Mouse (Mus musculus): Measurements from ENCODE around the gene Slc22a4.
"Not testable (repeated sequence)": the region's sequence is repeated elsewhere in the genome, so short reads cannot be mapped to it uniquely, and the experiment has no call there.

Gene Slc22a4

DNA sequence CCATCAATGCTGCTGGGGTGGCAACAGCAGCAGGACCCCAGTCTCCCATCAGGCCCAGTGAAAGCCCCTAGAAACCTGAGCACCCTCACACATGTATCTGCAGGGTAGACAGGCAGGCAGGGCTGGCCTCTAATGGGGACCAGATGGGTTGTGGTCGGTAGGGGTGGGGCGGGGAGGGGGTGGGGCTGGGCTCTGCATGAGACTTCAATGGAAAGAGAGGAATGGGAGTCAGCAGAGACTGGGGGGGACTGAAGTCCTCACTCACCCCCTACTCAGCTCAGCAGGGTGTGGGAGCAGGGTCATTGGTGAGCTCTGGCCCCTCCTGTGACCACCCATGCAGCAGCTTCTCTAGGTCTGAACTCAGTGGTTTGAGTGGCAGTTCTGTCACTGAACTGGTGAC, 29.5 kb upstream of the Slc22a4 start:
- no peak for DNase-seq (ENCODE audit: low spot score in 2 of 2)

DNA sequence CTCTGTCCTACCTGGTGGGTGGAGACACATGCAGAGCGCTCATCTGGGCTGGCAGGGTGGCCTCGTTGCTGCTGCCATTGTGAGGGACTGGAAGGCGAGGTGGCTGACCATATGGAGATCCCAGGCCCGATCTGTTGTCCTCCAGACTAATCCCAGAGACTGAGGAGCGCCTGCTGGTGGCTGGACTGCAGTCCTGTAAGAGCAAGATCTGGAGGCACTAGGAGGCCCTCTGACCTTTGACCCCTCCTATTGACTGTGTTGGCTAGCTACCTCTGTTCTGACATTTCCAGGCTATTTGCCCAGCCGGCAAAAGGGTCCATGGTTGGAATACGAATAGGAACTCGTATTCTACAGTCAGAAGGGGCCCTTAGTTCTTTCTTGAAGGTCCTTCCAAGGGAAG, 28.2 kb upstream of the Slc22a4 start:
- DNase-seq (ENCODE audit: low spot score in 2 of 2) = no peak

DNA sequence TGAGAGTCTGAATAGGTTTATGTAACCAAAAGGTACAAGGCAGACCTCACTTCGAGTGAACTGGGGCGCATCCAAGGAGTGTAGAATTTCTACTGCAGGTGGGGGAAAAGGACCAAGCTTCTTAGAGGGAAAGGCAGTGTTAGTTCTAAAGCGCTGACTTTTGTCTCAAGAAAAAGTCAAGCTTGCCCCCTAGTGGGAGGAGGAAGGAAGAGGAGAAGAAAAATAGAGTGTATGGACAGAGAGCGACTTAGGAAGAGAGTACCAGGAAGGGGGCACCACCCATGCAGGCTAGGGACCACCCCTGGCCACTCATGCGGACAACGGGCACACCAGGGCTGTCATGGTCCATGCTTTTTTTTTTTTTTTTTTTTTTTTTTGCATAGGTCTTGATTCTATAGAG, 26.4 kb upstream of the Slc22a4 start:
- DNase-seq (ENCODE audit: low spot score in 2 of 2) = no peak

- no peak for DNase-seq (ENCODE audit: low spot score in 2 of 2)
These were observed 25.2 kb upstream of the Slc22a4 start for GRCm38 (mm10) chr11:54053090-54053489.

GRCm38 (mm10) chr11:54052128-54052527, 24.2 kb upstream of the Slc22a4 start:
- DNase-seq (ENCODE audit: low spot score in 2 of 2) = no peak

DNA sequence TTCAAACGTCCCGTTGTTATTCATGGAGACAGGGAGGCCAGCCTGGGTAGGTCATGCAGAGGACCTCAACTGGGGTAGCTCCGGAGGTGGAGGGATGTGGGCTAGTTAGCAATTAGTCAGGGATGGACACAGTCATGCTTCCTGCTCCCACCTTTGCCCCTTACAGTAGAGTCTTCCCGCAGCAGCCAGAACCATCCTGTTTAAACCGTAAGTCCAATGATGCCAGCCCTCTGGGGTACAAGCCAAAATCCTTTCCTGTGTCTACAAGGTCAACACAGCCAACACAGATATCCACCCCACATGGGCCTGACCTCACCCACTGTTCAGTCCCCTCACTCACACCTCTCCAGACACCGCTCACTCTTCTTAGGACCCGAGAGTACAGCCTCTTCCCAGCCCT, 23.3 kb upstream of the Slc22a4 start:
- no peak for DNase-seq (ENCODE audit: low spot score in 2 of 2)

GRCm38 (mm10) chr11:54050205-54050604, 22.3 kb upstream of the Slc22a4 start:
- DNase-seq (ENCODE audit: low spot score in 2 of 2) = no peak

DNA sequence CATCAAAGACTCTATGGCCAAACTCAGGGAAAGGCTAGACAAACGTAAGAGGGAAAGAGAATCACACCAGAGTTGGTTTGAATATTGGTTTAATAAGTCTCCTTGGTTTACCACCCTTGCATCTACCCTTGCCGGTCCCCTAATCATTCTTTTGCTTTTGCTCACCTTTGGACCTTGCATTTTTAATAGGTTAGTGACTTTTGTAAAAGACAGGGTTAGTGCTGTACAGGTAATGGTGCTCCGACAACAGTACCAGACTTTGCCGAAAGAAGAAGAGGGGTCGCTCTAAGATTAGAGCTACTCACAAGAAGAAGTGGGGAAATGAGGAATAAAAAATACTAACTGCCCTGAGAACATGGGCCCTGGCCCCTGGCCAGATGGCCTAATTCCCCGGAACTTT, 12.8 kb upstream of the Slc22a4 start:
- no peak for DNase-seq (ENCODE audit: low spot score in 2 of 2)

DNA sequence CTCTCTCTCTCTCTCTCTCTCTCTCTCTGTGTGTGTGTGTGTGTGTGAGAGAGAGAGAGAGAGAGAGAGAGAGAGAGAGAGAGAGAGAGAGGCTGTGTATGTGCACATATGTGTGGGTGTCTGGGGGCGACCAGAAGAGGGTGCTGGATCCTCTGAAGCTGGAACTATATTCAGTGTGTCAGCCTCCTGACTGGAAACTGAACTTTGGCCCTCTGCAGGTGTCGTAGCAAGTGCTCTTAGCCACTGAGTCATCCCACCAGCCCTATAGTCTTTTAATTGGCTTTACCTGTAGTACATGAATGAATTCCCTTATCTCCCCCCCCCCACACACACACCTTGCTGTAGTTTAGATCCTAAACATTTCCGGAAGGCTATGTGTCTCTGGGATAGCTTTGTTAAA, 5.0 kb upstream of the Slc22a4 start:
- not testable (repeated sequence) for DNase-seq (ENCODE audit: low spot score in 2 of 2)

- DNase-seq (ENCODE audit: low spot score in 2 of 2) = no peak
These were observed 1.1 kb upstream of the Slc22a4 start for GRCm38 (mm10) chr11:54028997-54029396.

- DNase-seq (ENCODE audit: low spot score in 2 of 2) = no peak
These were observed 503 bp downstream of the Slc22a4 start for GRCm38 (mm10) chr11:54027131-54028043.

DNA sequence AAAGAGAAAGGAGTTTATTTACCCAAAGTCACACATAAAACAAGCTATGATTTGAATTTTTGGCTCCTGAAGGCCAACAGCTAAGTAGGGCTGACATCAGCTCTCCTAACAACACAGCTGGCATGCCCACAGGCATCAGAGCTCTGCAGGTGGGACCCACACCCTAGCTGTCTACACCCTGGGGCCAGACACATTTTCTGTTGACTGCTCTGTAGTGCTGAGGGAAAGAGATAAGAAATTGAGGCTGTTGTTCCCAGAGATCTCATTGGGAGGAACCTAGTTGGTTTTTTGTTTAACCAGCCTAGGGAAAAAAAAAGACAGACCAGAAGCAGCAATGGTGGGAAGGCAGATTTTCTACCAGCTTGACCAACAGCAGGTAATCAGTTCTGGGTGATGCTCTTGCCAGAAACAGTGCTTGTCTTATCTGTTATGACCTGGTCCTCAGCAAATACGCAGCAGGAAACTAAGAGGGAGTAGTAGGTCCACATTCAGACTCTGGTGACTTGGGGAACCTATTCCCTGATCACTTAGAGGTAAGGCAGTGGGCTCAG, 1.3 kb downstream of the Slc22a4 start:
- no peak for DNase-seq (ENCODE audit: low spot score in 2 of 2)

DNA sequence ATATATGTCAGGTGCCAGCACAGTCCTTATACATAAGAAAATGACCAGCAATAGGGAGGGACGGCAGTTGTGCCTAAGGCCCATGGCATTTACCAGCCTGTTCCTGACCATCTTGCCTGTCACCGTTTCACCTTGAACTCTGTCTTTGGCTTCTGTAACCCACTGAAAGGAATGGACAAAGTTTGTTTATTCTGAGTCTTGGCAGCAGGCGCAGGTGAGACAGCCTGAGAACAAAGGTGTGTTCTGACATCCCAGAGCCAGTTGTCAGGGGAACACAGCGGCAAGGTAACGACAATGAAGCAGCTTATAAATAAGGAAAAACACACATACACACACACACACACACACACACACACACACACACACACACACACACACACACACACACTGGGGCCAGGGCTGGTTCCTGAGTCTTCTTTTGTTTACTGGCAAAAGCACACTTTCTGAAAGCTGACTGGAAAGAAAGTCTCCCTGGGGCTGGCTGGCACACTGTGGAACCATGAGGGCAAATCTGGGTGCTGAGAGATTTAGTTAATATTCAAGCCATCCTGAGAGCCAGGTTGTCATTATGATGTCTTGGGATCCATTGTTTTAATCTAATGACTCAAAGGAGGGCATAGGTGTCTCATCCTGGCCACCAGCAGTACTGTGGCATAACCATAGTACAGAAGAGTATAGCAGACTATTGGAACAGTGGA, 6.3 kb downstream of the Slc22a4 start:
- no peak for DNase-seq (ENCODE audit: low spot score in 2 of 2)

DNA sequence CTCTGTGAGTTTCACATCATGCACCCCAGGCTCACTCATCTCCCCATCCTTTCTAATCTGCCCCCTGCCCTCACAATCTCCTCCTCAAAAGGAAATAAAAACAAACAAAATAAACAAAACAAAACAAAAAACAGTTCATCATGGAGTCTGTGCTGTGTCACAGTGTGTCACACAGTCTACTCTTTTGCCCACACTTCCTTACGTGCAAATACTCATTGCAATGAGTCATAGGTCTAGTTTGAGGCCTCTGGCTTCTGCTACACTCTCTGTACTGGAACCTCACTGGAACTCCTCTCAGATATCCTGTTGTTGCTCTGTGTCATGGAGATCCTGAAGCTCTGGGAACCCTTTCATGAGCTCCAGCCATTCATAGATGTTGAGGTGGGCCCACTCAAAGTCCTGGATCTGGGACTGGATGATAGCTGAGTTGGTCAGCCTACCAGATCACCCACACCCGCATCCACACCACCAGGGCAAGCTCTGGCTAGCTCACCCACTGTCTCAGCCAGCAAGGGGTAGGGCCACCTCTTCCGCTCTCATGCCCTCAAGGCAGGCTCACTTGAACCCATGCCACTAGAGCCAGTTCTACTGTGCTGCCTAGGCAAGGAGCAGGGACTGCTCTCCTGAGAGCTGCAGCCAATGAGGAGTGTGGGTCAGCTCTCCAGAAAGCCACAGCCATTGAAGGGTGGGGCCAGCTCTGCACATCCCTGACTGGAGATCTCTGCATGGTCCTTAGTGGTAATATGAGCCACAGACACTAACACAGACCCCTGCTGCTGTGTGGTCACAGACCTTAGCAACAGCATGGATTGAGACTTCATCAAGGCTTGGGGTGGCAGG, 8.8 kb downstream of the Slc22a4 start:
- DNase-seq (ENCODE audit: low spot score in 2 of 2) = no peak

GRCm38 (mm10) chr11:54017596-54017995, 10.3 kb downstream of the Slc22a4 start:
- DNase-seq (ENCODE audit: low spot score in 2 of 2) = no peak

DNA sequence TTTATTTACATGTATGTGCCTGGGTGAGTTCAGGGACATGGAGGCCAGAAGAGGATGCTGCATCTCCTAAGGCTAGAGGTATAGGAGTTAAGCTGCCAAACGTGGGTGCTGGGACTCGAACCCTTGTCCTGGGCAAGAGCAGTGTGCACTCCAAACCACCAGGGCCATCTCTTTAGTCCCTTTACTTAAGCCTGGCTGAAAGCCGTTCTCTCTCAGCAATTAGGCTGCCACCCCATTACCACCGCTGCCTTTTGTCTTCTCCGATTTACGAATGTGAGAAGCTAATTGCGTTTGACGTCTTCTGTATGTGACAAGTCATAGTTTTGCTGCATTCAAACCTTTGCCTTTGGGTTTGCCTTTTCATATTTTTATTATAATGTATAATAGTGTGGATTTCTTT, 11.8 kb downstream of the Slc22a4 start:
- no peak for DNase-seq (ENCODE audit: low spot score in 2 of 2)

- DNase-seq (ENCODE audit: low spot score in 2 of 2) = no peak
These were observed 14.9 kb downstream of the Slc22a4 start for GRCm38 (mm10) chr11:54012961-54013360.

- no peak for DNase-seq (ENCODE audit: low spot score in 2 of 2)
These were observed 16.6 kb downstream of the Slc22a4 start for GRCm38 (mm10) chr11:54011255-54011654.

DNA sequence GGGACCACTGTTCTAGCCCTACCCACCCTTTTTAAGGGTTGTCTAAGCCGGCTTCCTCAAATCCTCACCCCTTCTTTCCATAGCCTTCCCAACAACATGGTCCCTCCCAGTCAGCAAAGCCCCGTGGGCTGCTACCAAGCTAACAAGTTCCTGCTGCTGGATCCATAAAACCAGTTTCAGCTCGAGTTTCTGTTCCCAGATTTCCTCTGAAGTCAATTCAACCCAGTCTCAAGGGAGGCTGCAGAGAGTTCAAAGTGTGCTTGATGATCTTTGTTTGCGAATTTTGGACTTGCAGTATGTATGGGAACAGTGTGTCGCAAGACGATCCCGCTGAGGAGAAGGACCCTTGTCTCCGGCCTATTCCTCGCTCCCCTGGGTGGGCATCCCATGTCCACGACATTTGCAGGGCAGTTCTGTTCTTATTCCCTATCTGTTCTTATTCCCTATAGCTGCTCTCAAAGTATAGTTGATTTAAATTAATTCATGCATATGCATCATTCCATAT, 19.4 kb downstream of the Slc22a4 start:
- peak; percentile 32 to 55 for DNase-seq (ENCODE audit: low spot score in 2 of 2)

- no peak for DNase-seq (ENCODE audit: low spot score in 2 of 2)
These were observed 20.2 kb downstream of the Slc22a4 start for GRCm38 (mm10) chr11:54007717-54008116.

DNA sequence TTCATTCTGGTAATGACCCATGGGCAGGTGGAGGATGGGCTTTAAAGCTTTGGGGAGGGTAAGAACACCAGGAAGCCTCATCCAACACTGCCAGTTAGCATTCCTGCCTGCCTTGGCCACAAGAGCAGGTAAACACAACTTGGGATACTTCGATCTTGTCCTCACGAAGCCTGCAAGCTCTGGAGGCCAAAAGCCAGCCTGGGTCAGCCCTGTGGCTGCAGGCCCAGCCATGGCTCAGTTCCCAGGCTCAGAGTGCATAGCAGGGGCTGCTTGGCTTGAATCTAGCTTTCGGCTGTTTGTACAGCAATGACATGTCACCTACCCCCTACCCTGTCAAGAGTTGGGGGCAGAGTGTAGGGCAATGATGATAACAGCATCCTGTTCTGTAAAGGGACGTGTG, 21.0 kb downstream of the Slc22a4 start:
- peak; percentile 61 to 75 for DNase-seq (ENCODE audit: low spot score in 2 of 2)

GRCm38 (mm10) chr11:54006362-54006761, 21.5 kb downstream of the Slc22a4 start:
- DNase-seq (ENCODE audit: low spot score in 2 of 2) = not testable (repeated sequence)

Measured in heart, adult 9 months (tissue).